In genomic region chr8:84715893-84716468, GRCm38 (mm10) we compare ENCODE assay signal across 12 mouse cellular contexts. TPM values are rescaled to one million over a fixed set of nuclear protein-coding genes. Genes with fewer than 3 reads are reported as not detected.
A peak's percentile ranks its signal among the peaks of the same experiment; 100 is the strongest.
DNase-seq lines count a peak whose midpoint lies in the region; ATAC-seq and TF ChIP-seq lines count a peak whose summit lies in the region.
"Had no signal": no experiment of that assay in that cellular context is flagged by ENCODE, and none has a peak within 500 bp of the region (broad histone marks: within the 10 kb centered on the region; RNA-seq: fewer than 3 reads in every experiment).

No protein-coding gene starts in this region.

- no peaks in the 10 kb centered on the region for H3K36me3 ChIP-seq in intestine, embryonic 15.5 days
- no peaks in the 10 kb centered on the region for H3K36me3 ChIP-seq in intestine, postnatal 0 days (ENCODE audit: control insufficient read depth, insufficient read depth)
- peaks cover 72% of the 10 kb centered on the region for H3K36me3 ChIP-seq in embryonic facial prominence, embryonic 14.5 days (ENCODE audit: control insufficient read depth, insufficient read depth, low read length)
- H3K36me3 ChIP-seq in hindbrain, postnatal 0 days (ENCODE audit: insufficient read depth, low read length) = no peaks in the 10 kb centered on the region; the same call in 1 of the 2 replicates
- H3K36me3 ChIP-seq in midbrain, embryonic 14.5 days (ENCODE audit: control insufficient read depth, insufficient read depth, low read length) = no peaks in the 10 kb centered on the region

- no peak overlapping the region for H3K27ac ChIP-seq in intestine, embryonic 15.5 days
- H3K27ac ChIP-seq in intestine, postnatal 0 days (ENCODE audit: low read depth, low read length) = no peak overlapping the region
- H3K27ac ChIP-seq in embryonic facial prominence, embryonic 14.5 days (replicated peaks; ENCODE audit: low read depth, low read length) = peak overlapping the region; percentile 61
- H3K27ac ChIP-seq in hindbrain, postnatal 0 days = 0 out of 2 replicates have a peak overlapping the region, but pooled peaks have one; percentile 5
- no peak overlapping the region; the same call in 1 of the 2 replicates for H3K27ac ChIP-seq in midbrain, embryonic 14.5 days (replicated peaks; ENCODE audit: low read depth, low read length)

- WGBS in intestine, embryonic 15.5 days = 25% methylated on average over 27 of the region's 27 CpGs
- 23% methylated on average over 27 of the region's 27 CpGs for WGBS in intestine, postnatal 0 days
- 21% methylated on average over 23 of the region's 27 CpGs for WGBS in embryonic facial prominence, embryonic 14.5 days
- WGBS in hindbrain, postnatal 0 days = 17% methylated on average over 26 of the region's 27 CpGs
- WGBS in midbrain, embryonic 14.5 days = 6% methylated on average over 27 of the region's 27 CpGs

- no peak overlapping the region for H3K4me3 ChIP-seq in intestine, embryonic 15.5 days (replicated peaks)
- no peak overlapping the region for H3K4me3 ChIP-seq in intestine, postnatal 0 days (ENCODE audit: low read depth, low read length)
- H3K4me3 ChIP-seq in embryonic facial prominence, embryonic 14.5 days (ENCODE audit: low read depth, low read length) = no peak overlapping the region
- H3K4me3 ChIP-seq in hindbrain, postnatal 0 days (ENCODE audit: low read length) = no peak overlapping the region
- peak overlapping the region; percentile 12; the same call in 1 of the 2 replicates for H3K4me3 ChIP-seq in midbrain, embryonic 14.5 days (replicated peaks; ENCODE audit: low read depth, low read length)
- H3K4me3 ChIP-seq: erythroblast, embryonic 14.5 days had no signal

- peaks cover 43% of the 10 kb centered on the region for H3K27me3 ChIP-seq in intestine, embryonic 15.5 days (replicated peaks)
- peaks cover 26% of the 10 kb centered on the region for H3K27me3 ChIP-seq in intestine, postnatal 0 days (replicated peaks; ENCODE audit: control insufficient read depth, insufficient read depth, low read length)
- no peaks in the 10 kb centered on the region for H3K27me3 ChIP-seq in embryonic facial prominence, embryonic 14.5 days (replicated peaks; ENCODE audit: control insufficient read depth, insufficient read depth, low read length)
- H3K27me3 ChIP-seq in hindbrain, postnatal 0 days (ENCODE audit: insufficient read depth, low read length) = no peaks in the 10 kb centered on the region
- peaks cover 14% of the 10 kb centered on the region; the same call in 1 of the 2 replicates for H3K27me3 ChIP-seq in midbrain, embryonic 14.5 days (ENCODE audit: control insufficient read depth, insufficient read depth, low read length)

- no peaks in the 10 kb centered on the region for H3K9me3 ChIP-seq in intestine, embryonic 15.5 days
- no peaks in the 10 kb centered on the region for H3K9me3 ChIP-seq in intestine, postnatal 0 days (ENCODE audit: control insufficient read depth)
- no peaks in the 10 kb centered on the region for H3K9me3 ChIP-seq in embryonic facial prominence, embryonic 14.5 days (ENCODE audit: control insufficient read depth, low read length)
- H3K9me3 ChIP-seq in hindbrain, postnatal 0 days (ENCODE audit: low read length) = no peaks in the 10 kb centered on the region
- no peaks in the 10 kb centered on the region for H3K9me3 ChIP-seq in midbrain, embryonic 14.5 days (ENCODE audit: control insufficient read depth, low read length)
- H3K9me3 ChIP-seq: G1E had no signal

- no peak for DNase-seq in embryonic facial prominence, embryonic 14.5 days (ENCODE audit: low spot score)
- no peak for DNase-seq in hindbrain, postnatal 0 days (ENCODE audit: low spot score)
- DNase-seq in midbrain, embryonic 14.5 days = no peak
- DNase-seq in lung, postnatal 10 days = no peak
- DNase-seq in urinary bladder, adult 18-20 months (ENCODE audit: low spot score in 2 of 2) = no peak
- no peak for DNase-seq in gastrocnemius, adult 8-10 months (ENCODE audit: low spot score in 2 of 2)
- DNase-seq: kidney, adult 2 months; lung, postnatal 36 days had no signal

- H3K4me1 ChIP-seq in intestine, embryonic 15.5 days (replicated peaks) = peaks cover 30% of the 10 kb centered on the region
- H3K4me1 ChIP-seq in intestine, postnatal 0 days (replicated peaks; ENCODE audit: control insufficient read depth, insufficient read depth, low read length) = no peaks in the 10 kb centered on the region
- peaks cover 45% of the 10 kb centered on the region for H3K4me1 ChIP-seq in embryonic facial prominence, embryonic 14.5 days (ENCODE audit: control insufficient read depth, insufficient read depth, low read length)
- H3K4me1 ChIP-seq in hindbrain, postnatal 0 days (ENCODE audit: insufficient read depth, low read length) = peaks cover 8% of the 10 kb centered on the region; the same call in 1 of the 2 replicates
- H3K4me1 ChIP-seq in midbrain, embryonic 14.5 days (ENCODE audit: control insufficient read depth, insufficient read depth, low read length) = peaks cover 40% of the 10 kb centered on the region

- TF ChIP-seq CTCF in intestine, postnatal 0 days (IDR thresholded peaks at IDR 0.05; ENCODE audit: low read depth) = no peak
- TF ChIP-seq CTCF in hindbrain, postnatal 0 days (IDR thresholded peaks at IDR 0.05; ENCODE audit: low read depth) = no peak

- H3K9ac ChIP-seq in intestine, embryonic 15.5 days = peak overlapping the region; percentile 17; the same call in 1 of the 2 replicates
- no peak overlapping the region for H3K9ac ChIP-seq in intestine, postnatal 0 days (ENCODE audit: low read depth, low read length)
- peak overlapping the region; percentile 40; the same call in 1 of the 2 replicates for H3K9ac ChIP-seq in embryonic facial prominence, embryonic 14.5 days (ENCODE audit: low read depth, low read length)
- no peak overlapping the region; the same call in 1 of the 2 replicates for H3K9ac ChIP-seq in hindbrain, postnatal 0 days (replicated peaks; ENCODE audit: low read length)
- H3K9ac ChIP-seq in midbrain, embryonic 14.5 days (replicated peaks; ENCODE audit: low read length) = peak overlapping the region; percentile 26; the same call in 1 of the 2 replicates

- ATAC-seq in intestine, embryonic 15.5 days = no peak
- no peak for ATAC-seq in intestine, postnatal 0 days
- ATAC-seq in embryonic facial prominence, embryonic 14.5 days (ENCODE audit: low read depth) = no peak
- ATAC-seq in hindbrain, postnatal 0 days = no peak
- ATAC-seq in midbrain, embryonic 14.5 days (ENCODE audit: low FRiP score, low TSS enrichment) = no peak

- 0 out of 2 replicates have a peak overlapping the region, but pooled peaks have one; percentile 17 for H3K4me2 ChIP-seq in intestine, embryonic 15.5 days (replicated peaks)
- no peak overlapping the region for H3K4me2 ChIP-seq in intestine, postnatal 0 days (replicated peaks; ENCODE audit: low read depth)
- H3K4me2 ChIP-seq in embryonic facial prominence, embryonic 14.5 days (ENCODE audit: low read depth, low read length) = 0 out of 2 replicates have a peak overlapping the region, but pooled peaks have one; percentile 12
- peak overlapping the region; percentile 22; the same call in 1 of the 2 replicates for H3K4me2 ChIP-seq in hindbrain, postnatal 0 days (ENCODE audit: low read depth, low read length)
- H3K4me2 ChIP-seq in midbrain, embryonic 14.5 days (ENCODE audit: low read length) = peak overlapping the region; percentile 42

RNA-seq across cellular contexts. Expression of gene G430095P16Rik, which starts 6.8 kb away (rescaled TPM):
- polyA plus RNA-seq in intestine, embryonic 15.5 days (2015; fragmentation: Nextera tagmentation; extraction: Ambion mirVana) = 3.1 and 3.7 TPM in 2 replicates
- 1.0 and 1.5 TPM in 2 replicates for polyA plus RNA-seq in intestine, postnatal 0 days (2015; fragmentation: Nextera tagmentation; extraction: Ambion mirVana)
- 2.0 and 2.7 TPM in 2 replicates for polyA plus RNA-seq in embryonic facial prominence, embryonic 14.5 days (2014; fragmentation: Nextera tagmentation; extraction: Ambion mirVana)
- total RNA-seq in hindbrain, postnatal 0 days (2014; rRNA removed) = 1.2 TPM in 1 of 2 replicates, not detected in the other
- polyA plus RNA-seq in hindbrain, postnatal 0 days (2015; fragmentation: Nextera tagmentation; extraction: Ambion mirVana) = 1.1 and 1.7 TPM in 2 replicates
- polyA plus RNA-seq in midbrain, embryonic 14.5 days (2014; fragmentation: Nextera tagmentation; extraction: Ambion mirVana) = 0.67 and 0.91 TPM in 2 replicates
- total RNA-seq in gastrocnemius, adult 8-10 months (2022) = under 1 TPM in 3 of 4 experiments, not detected in 1; 0.43 to 0.56 (median 0.48) TPM

RNA-seq across cellular contexts. Expression of gene Lyl1, which starts 14.7 kb away (rescaled TPM):
- 5.1 and 5.5 TPM in 2 replicates for polyA plus RNA-seq in intestine, embryonic 15.5 days (2015; fragmentation: Nextera tagmentation; extraction: Ambion mirVana)
- polyA plus RNA-seq in intestine, postnatal 0 days (2015; fragmentation: Nextera tagmentation; extraction: Ambion mirVana) = 3.5 and 3.9 TPM in 2 replicates
- polyA plus RNA-seq in embryonic facial prominence, embryonic 14.5 days (2014; fragmentation: Nextera tagmentation; extraction: Ambion mirVana) = 5.8 and 6.8 TPM in 2 replicates
- total RNA-seq in hindbrain, postnatal 0 days (2014; rRNA removed) = 1.7 and 7.8 TPM in 2 replicates
- 2.0 and 2.3 TPM in 2 replicates for polyA plus RNA-seq in hindbrain, postnatal 0 days (2015; fragmentation: Nextera tagmentation; extraction: Ambion mirVana)
- 1.5 and 3.8 TPM in 2 replicates for polyA plus RNA-seq in midbrain, embryonic 14.5 days (2014; fragmentation: Nextera tagmentation; extraction: Ambion mirVana)
- 1 to 10 TPM in 1 of 4 experiments, under 1 TPM in 3; 0.51 to 1.8 (median 0.57) TPM for total RNA-seq in gastrocnemius, adult 8-10 months (2022)

RNA-seq across cellular contexts. Expression of gene Nacc1, which starts 28.3 kb away (rescaled TPM):
- 14.8 and 17.0 TPM in 2 replicates for polyA plus RNA-seq in intestine, embryonic 15.5 days (2015; fragmentation: Nextera tagmentation; extraction: Ambion mirVana)
- polyA plus RNA-seq in intestine, postnatal 0 days (2015; fragmentation: Nextera tagmentation; extraction: Ambion mirVana) = 9.3 and 9.8 TPM in 2 replicates
- 19.7 and 20.1 TPM in 2 replicates for polyA plus RNA-seq in embryonic facial prominence, embryonic 14.5 days (2014; fragmentation: Nextera tagmentation; extraction: Ambion mirVana)
- 110 and 129 TPM in 2 replicates for total RNA-seq in hindbrain, postnatal 0 days (2014; rRNA removed)
- polyA plus RNA-seq in hindbrain, postnatal 0 days (2015; fragmentation: Nextera tagmentation; extraction: Ambion mirVana) = 13.8 and 14.9 TPM in 2 replicates
- polyA plus RNA-seq in midbrain, embryonic 14.5 days (2014; fragmentation: Nextera tagmentation; extraction: Ambion mirVana) = 19.1 and 20.2 TPM in 2 replicates
- 10 to 100 TPM; 17.6 to 26.4 (median 20.7) TPM for total RNA-seq in gastrocnemius, adult 8-10 months (2022)

RNA-seq across cellular contexts. Expression of gene Trmt1, which starts 29.9 kb away (rescaled TPM):
- 59.9 and 68.3 TPM in 2 replicates for polyA plus RNA-seq in intestine, embryonic 15.5 days (2015; fragmentation: Nextera tagmentation; extraction: Ambion mirVana)
- 22.3 and 23.7 TPM in 2 replicates for polyA plus RNA-seq in intestine, postnatal 0 days (2015; fragmentation: Nextera tagmentation; extraction: Ambion mirVana)
- polyA plus RNA-seq in embryonic facial prominence, embryonic 14.5 days (2014; fragmentation: Nextera tagmentation; extraction: Ambion mirVana) = 55.8 and 73.2 TPM in 2 replicates
- 69.5 and 93.3 TPM in 2 replicates for total RNA-seq in hindbrain, postnatal 0 days (2014; rRNA removed)
- polyA plus RNA-seq in hindbrain, postnatal 0 days (2015; fragmentation: Nextera tagmentation; extraction: Ambion mirVana) = 71.2 and 79.2 TPM in 2 replicates
- 56.9 and 59.6 TPM in 2 replicates for polyA plus RNA-seq in midbrain, embryonic 14.5 days (2014; fragmentation: Nextera tagmentation; extraction: Ambion mirVana)
- 10 to 100 TPM; 44.9 to 73.7 (median 53.5) TPM for total RNA-seq in gastrocnemius, adult 8-10 months (2022)

RNA-seq across cellular contexts. Expression of gene Ier2, which starts 53.3 kb away (rescaled TPM):
- 84.2 and 85.5 TPM in 2 replicates for polyA plus RNA-seq in intestine, embryonic 15.5 days (2015; fragmentation: Nextera tagmentation; extraction: Ambion mirVana)
- polyA plus RNA-seq in intestine, postnatal 0 days (2015; fragmentation: Nextera tagmentation; extraction: Ambion mirVana) = 77.3 and 79.4 TPM in 2 replicates
- polyA plus RNA-seq in embryonic facial prominence, embryonic 14.5 days (2014; fragmentation: Nextera tagmentation; extraction: Ambion mirVana) = 45.9 and 50.3 TPM in 2 replicates
- 12.5 and 13.3 TPM in 2 replicates for total RNA-seq in hindbrain, postnatal 0 days (2014; rRNA removed)
- polyA plus RNA-seq in hindbrain, postnatal 0 days (2015; fragmentation: Nextera tagmentation; extraction: Ambion mirVana) = 20.9 TPM in 2 replicates
- 15.5 and 16.0 TPM in 2 replicates for polyA plus RNA-seq in midbrain, embryonic 14.5 days (2014; fragmentation: Nextera tagmentation; extraction: Ambion mirVana)
- total RNA-seq in gastrocnemius, adult 8-10 months (2022) = 1 to 10 TPM; 4.3 to 5.1 (median 4.5) TPM

Comparison
In these comparisons a context has a peak if more than half of its experiments do, and no peak if none do; other contexts are left out.
1. H3K9ac ChIP-seq: peak in intestine, embryonic 15.5 days (single experiment), embryonic facial prominence, embryonic 14.5 days (single experiment) and midbrain, embryonic 14.5 days (single experiment); none in intestine, postnatal 0 days (single experiment) and hindbrain, postnatal 0 days (single experiment).
2. H3K27ac ChIP-seq: peak in embryonic facial prominence, embryonic 14.5 days (single experiment) and hindbrain, postnatal 0 days (single experiment); none in intestine, embryonic 15.5 days (single experiment), intestine, postnatal 0 days (single experiment) and midbrain, embryonic 14.5 days (single experiment).